Mouse (Mus musculus) frontal cortex, adult 2 months (tissue): ENCODE data around the gene Il25. TPM values are rescaled to one million over a fixed set of nuclear protein-coding genes. Genes with fewer than 3 reads are reported as not detected.
"Not testable (repeated sequence)": the region's sequence is repeated elsewhere in the genome, so short reads cannot be mapped to it uniquely, and the experiment has no call there.

ENCODE experiments used
- DNase-seq, 2 experiments: peaks; one replicate each; pipeline ENCODE4 v3.0.0; 2022; ENCODE audit warnings: low spot score in 1 of 2; ENCODE audit errors: extremely low spot score in 1 of 2
- polyA plus RNA-seq: library from polyadenylated mRNA; depleted of rRNA; stranded (reverse); fragments of >200 nt; gene quantifications from 2 replicates; pipeline ENCODE4 v1.2.3, GENCODE M21; 2012

The Il25 gene
- polyA plus RNA-seq, 1 experiment, result 0.46 TPM

DNA sequence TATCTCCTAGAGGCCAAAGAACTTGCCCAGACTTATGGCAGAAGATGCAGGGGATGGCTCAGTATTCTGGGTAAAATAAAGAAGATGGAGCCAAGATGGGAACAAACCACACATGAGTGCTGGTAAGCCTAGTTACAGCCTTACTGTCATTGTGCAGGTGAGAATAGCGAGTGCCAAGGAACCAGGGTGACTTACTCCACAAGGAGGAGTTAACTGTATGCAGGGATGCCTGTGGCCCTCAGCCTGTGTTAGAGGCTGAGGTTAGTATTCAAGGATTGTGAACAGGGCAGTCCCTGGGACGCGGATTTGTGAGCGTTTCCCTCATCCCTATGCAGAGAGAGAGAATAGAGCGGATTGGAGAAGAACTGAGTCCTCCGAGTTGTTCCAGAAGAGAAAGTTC is 19.1 kb downstream of the Il25 start:
- no peak for DNase-seq

DNA sequence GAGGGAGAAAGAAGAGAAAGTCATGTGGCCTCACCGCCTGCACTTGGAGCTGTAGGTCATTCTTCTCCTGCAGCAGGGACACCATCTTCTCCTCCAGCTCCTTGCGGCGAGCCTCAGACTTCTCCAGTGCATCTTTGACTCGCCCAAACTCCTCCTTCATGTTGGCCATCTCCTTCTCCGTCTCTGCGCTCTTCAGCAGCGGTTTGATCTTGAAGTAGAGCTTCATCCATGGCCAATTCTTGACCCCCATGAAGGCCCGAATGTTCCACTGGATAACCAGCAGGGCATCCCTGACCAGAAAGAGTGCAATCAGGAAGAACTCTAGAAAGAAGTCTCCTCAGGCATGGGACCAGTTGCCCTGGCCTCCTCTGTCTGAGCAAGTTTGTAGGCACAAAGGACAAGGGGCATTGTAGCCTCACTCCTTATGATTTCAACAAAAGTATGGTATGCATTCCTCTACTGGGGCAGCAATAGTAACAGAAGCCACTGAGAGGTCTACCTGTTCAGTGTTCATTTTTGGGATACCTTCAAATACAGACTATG is 21.2 kb downstream of the Il25 start:
- no peak for DNase-seq

DNA sequence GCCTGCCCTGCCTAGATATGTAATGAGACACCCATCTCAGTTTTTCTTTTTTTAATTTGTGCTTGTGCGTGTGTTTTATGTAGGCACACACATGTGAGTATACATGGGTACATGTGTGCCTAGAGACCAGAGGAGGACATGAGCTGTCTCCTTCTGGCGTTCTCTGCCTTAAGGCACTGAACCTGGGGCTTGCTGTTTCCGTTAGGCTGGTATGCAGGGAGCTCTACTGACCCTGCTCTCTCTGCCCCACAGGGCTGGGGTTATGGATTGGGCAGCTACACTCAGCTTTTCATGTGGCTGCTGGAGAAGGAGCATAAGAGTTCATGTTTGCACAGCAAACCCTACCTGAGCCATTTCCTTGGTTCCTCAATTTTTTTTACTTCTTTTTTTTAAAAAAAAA is 22.0 kb downstream of the Il25 start:
- no peak for DNase-seq

DNA sequence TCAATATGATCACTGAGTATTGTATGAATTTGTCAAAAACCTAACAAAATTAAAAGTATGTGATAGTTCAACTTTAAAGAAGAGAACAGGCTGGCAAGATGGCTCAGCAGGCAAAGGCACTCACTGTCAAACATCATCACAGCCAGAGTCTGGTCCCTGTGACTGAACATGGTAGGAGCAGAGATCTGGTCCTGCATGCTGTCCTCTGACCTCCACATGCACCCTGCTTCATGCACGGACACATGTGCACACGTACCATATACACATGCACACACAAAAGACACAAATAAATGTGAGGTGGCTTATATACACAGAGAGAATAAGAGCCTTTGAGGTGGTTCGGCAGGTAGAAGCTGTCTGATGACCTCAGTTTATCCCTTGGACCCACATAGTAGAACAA is 23.0 kb downstream of the Il25 start:
- no peak for DNase-seq

DNA sequence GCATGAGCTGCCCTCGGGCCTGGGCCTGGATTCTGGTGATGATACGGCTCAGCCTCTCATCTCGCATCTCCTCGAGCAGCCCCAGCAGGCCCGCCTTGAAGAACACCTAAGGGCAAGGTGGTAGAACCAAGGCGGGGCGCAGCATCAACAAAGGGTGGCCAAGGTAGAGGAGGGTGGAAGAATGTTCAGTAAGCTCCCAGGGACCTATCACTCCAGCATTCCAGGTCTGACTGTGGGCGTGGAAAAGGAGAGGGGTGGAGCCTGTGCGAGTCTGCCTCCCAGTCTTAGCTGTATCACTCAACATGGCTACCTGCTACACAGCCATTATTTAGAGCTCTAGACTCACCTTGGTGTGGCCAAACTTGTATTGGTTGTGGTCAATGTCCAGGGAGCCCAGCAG is 24.0 kb downstream of the Il25 start:
- DNase-seq, result no peak

DNA sequence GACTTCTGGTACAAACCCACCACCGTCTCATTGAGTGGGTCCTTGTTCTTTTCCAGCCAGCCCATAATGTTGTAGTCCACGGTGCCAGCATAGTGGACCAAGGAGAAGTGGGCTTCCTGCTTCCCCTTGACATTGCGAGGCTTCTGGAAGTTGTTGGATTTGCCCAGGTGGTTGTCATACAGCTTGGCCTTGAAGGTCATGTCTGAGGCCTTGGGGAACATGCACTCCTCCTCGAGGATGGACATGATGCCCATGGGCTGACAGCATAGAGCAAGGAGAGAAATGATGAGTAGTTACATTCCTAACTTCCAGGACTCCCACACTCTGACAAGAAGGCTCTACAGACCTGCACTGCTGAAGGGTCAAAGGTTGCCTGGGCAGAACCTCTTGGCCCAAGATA is 26.0 kb downstream of the Il25 start:
- no peak for DNase-seq

DNA sequence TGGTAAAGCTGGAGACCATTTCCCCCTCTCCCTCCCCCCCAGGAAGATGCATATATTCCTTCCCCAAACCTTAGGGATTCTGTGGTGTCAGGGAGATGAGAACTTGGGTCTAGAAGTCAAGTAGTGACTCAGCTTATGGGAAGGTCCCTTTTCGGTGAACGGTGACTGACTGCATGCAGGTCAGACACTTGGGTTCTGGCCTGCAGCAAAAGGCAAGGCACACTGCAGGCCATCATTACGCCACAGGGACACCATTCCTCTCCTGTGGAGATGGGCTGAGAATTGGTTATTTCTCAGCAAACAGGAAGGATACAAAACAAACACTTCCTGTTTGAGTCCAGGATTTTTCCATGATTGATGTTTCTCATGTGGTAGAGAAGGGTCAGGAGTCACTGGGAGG is 26.7 kb downstream of the Il25 start:
- DNase-seq, result no peak

DNA sequence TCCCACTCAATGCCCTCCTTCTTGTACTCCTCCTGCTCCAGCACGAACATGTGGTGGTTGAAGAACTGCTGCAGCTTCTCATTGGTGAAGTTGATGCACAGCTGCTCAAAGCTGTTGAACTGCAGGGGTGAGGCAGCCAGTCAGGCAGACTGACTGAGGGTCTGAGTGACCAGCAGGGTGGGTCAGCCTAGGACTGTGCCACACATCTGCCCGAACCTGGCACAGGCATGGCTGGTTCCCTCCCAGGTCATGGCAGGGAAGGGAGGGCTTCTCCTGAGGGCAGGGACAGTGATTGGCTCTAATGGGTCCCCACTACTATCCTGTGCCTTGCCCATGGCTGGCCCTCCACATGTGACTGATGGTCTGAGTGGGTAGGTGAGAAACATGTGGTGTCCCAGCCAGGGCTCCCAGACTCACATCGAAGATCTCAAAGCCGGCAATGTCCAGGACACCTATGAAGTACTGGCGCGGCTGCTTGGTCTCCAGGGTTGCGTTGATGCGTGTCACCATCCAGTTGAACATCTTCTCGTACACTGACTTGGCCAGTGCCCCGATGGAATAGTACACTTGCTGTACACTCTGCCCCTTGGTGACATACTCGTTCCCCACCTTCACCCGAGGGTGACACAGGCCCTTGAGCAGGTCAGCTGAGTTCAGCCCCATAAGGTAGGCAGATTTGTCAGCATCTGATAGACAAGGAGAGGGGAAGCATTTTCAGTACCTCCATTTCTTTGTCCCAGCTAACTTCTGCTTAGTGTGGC is 27.5 kb downstream of the Il25 start:
- DNase-seq, result not testable (repeated sequence)

DNA sequence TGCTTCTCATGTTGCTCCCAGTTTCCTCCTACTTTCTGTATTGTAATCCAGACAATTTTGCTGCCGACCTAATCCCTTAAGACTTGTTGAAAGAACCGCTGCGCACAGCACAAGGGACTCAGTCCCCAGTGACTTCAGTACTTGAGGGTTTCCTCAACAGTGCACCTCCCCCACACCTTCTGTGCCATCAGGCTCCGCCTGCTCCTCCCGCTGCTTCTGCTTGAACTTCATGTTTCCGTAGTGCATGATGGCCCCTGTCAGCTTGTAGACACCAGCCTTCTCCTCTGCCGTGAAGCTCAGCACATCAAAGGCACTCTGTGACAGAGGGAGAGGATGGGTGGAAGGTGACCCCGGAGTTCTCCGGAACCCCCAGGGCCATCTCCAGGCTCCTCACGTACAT is 28.3 kb downstream of the Il25 start:
- peak in 1 of 2 experiments; percentile 38 for DNase-seq

DNA sequence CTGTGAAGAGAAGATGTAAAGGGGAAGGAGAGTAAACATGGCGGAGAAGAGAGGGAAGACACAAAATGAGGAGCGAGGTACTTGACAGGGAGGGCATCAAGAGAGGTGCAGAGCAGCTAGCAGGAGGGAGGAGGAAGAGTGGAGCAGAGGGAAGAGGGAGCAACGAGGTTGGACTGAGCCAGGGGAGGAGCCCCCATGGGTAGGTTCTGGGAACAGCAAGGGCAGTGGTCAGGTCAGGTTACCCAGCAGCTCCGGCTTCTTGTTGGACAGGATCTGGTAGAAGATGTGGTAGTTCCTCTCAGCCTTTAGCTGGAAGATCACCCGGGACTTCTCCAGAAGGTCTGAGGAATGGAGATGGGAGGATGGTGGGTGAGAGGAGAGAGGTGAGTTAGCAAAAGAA is 29.0 kb downstream of the Il25 start:
- DNase-seq, result no peak

DNA sequence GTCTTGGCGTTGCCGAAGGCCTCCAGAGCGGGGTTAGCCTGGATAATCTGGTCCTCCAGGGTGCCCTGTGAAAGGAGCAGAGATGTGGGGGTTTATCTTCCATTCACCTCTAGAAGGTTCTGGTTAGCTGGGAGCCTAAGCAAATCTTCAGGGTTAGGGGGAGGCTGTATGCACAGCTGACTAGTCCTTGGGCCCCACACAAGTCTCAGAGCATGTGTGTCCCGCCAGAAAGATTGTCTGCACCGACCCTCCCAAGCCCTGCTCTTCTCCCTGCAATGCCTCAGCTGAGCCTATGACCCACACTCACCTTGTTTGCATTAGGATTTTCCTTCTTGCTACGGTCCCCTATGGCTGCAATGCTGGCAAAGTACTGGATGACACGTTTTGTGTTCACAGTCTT is 30.2 kb downstream of the Il25 start:
- no peak for DNase-seq

DNA sequence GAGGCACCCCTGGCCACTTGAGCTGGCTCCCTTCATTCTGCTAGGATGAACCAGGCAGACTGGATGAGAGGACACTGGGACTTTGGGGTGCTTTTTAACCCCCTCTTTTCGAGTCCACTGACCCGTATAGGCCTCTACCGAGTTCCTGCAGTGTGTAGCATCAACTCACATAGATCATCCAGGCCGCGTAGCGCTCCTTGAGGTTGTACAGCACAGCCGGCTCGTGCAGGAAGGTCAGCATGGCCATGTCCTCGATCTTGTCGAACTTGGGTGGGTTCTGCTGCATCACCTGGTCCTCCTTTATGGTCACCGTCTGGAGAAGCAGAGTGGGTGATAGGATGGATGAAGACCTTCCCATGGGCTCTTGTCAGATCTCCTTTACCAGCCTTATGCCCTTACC is 31.2 kb downstream of the Il25 start:
- no peak for DNase-seq

DNA sequence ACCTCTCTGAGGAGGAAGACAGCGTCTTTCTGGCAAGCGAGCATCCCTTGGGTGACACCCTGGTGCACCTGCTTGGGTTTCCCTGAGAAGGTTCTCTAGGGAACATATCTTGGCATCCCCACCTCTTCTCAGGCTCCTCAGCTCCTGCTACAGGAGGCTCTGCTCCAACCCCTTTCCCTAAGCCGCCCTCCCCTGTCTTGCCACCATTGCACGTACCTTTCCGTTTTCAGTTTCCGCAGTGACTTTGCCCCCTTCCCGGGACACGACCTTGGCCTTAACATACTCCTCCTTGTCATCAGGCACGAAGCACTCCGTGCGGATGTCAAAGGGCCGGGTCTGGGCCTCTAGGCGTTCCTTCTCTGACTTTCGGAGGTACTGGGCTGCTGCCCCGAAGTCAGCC is 32.5 kb downstream of the Il25 start:
- DNase-seq, result no peak

DNA sequence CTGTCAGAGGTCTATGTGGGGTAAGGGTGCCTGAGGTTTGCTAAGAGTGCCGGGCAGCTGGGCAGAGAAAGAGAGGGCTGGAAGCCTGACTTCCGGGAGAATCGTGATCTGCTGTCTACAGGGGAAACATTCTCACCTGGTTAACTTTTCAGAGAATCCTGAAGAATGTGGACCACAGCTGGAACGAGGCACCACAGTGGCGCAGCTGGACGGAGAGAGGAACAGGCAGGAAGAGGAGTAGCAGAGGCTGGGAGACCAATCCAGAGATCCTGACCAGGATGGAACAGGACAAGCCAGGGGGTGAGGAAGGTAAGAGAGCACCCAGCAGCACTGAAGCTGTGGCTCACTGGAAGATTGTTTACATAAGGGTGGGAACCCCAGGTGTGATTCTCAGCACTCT is 33.1 kb downstream of the Il25 start:
- no peak for DNase-seq

DNA sequence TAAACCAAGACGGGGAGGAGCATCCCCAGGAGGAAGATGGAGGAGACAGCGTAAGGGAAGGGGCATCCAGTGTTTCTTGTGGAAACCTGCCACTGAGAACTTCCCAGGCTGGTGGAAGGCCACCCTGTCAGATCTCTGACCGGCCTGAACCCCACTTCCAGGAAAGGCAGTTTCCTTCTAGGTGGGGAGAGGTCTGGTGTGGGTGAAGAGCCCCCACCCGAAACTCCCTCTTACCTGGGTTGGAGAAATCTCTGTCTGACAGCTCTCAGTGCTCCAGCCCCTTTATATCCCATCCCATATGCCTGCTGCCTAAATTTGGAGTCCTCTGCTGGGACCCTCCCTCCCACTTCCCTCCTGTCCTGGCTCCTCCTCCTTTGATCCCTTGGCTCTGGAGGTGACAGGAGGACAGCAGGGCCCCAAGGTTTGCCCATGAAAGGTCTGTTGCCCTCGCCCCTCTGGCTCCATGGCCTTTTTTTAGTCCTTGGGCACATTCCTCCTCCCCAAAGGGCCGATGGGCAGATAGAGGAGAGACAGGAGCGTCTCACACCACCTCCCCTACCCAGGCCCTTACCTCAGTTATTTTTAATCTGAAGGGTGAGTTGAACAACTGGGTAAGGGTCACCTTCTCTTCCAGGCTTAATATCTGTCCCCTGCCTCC is 34.0 kb downstream of the Il25 start, which contains the start of gene Myh6:
Myh6 (minus strand) TSS at position 608 of the 658 bp plus-strand sequence.
- DNase-seq, result no peak

DNA sequence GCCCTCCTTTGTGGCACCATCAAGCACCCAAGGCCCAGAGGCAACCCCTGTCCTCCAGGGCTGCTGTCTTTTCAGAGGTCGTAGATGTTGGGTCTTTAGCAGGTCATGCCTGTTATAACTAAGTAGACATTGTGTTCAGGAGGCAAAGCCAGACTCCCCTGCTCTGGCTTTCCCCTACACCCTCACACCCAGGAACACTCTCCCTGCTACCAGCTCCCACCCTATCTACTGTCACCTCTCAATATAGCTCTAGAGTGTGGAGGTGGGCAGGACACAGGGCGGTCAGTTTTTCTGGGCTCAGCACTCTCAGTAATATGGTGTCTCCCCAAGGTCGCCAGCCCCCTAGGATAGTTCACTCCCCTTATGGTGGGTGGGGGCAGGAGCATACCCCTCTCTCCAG is 35.4 kb downstream of the Il25 start:
- no peak for DNase-seq

DNA sequence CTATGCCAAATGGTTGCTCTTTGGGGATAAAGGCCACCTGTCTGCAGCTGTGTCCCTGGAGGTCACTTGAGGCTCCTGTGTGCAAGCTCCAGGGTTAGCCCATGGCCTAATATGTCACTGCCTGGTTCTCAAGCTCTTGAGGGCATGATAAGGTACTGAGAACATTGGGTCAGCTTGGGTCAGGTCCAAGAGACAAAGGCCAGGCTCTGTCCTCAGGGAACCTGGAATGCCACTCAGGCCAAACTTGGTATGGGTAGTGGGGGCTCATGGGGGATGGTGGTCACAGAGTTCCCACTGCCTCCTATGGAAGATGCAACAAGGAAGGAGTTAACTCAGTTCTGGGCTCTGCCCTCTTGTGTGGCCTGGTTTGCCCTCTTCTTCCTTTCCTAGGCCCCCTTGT is 35.8 kb downstream of the Il25 start:
- DNase-seq, result no peak

DNA sequence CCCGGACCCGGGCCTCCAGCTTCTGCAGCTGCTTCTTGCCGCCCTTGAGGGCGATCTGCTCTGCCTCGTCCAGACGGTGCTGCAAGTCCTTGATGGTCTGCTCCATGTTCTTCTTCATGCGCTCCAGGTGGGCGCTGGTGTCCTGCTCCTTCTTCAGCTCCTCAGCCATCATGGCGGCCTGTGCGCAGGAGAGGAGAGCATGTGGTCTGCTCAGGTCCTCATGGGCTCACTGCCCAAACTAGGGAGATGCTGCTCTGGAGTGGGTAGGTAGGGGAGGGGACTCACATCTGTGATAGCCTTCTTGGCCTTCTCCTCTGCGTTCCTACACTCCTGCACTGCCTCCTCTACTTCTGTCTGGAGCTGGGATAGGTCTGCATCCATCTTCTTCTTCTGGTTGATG is 40.3 kb downstream of the Il25 start:
- not testable (repeated sequence) for DNase-seq

DNA sequence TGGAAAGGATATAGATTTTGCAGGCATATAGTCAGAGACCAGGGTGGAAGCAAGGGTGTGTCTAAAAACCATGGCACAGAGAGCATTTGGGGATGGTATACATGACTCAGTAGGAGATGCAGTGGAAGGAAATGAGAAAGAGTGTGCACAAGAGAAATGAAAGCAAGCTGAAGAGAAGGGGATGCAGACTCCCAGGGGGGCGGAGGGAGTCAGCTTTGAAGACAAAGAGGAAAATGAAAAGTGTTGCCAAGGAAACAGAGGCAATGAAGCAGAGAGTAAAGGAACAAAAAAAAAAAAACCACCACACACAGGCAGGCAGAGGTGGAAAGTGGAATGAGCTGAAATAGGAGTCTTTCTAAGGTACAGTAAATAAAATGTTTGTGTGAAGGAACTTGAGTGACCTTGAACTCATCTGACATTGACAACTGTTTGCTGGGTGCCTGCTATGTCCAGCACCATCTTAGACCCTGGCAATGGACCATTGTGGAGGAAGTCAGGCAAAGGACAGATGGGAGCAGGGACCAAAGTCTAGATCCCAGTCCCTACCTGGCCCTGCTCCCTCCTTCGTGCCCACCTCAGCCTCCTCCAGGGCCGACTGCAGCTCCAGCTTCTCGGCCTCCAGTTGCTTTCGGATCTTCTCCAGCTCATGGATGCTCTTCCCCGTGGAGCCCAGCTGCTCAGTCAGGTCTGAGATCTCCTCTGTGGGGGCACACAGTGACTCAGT is 41.7 kb downstream of the Il25 start:
- peak in 1 of 2 experiments; percentile 60 for DNase-seq

DNA sequence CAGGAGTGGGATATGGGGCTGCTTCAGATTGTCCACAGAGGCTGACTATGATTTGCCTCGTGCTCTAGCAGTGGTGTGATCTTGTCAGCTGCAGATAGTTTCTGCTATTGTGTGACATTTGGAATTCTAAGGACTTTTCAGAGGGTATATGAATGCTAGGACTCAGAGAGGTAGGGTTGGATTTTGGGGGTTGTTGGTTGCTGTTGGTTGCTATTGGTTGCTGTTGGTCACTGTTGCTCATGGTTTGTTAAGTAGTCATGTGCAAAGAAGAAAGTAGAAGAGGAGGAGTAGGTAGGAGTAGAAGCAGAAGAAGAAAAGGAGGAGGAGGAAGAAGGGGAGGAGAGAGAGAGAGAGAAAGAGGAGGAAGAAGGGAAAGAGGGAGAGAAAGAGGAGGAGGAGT is 44.1 kb downstream of the Il25 start, which contains the start of gene Gm17428:
Gm17428 (plus strand) TSS at position 301 of the 400 bp plus-strand sequence.
- no peak for DNase-seq

DNA sequence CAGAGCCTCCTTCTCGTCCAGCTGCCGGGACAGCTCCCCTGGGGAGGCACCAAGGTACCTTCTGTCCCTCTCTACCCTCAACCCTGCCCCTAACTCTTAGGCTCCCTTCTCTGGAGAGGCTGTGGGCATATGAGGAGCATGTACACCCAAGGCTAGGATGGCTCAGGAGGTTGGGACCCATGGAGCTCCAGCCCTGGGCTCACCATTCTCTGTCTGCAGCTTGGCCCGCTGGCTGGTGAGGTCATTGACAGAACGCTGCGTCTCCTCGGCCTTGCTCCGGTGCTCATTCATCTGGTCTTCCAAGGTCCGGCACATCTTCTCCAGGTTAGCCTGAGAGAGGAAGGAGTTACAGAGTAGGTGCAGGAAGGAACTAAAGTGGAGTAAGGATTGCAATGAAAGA is 46.2 kb downstream of the Il25 start:
- no peak for DNase-seq
